Mouse (Mus musculus) heart, embryonic 10.5 days (tissue): Measurements from ENCODE around the gene Aebp2. TPM values are rescaled to one million over a fixed set of nuclear protein-coding genes. Genes with fewer than 3 reads are reported as not detected.

Source experiments
- DNase-seq: peaks from one replicate; pipeline ENCODE4 v3.0.0-alpha.2; 2017; ENCODE audit warnings: low spot score
- H3K27ac ChIP-seq: fragments of 300-500 bp; sonication (generic); 2 replicates; pipeline ENCODE4 v1.5.1; 2016; ENCODE audit warnings: mild to moderate bottlenecking
- H3K27me3 ChIP-seq: fragments of 300-500 bp; sonication (generic); 2 replicates; pipeline ENCODE4 v1.6.1; 2016; ENCODE audit warnings: mild to moderate bottlenecking; ENCODE audit not compliant: poor library complexity, insufficient read depth, severe bottlenecking
- H3K36me3 ChIP-seq: fragments of 300-500 bp; sonication (generic); 2 replicates; pipeline ENCODE4 v1.6.1; 2016; ENCODE audit warnings: mild to moderate bottlenecking, moderate library complexity
- H3K4me1 ChIP-seq: fragments of 300-500 bp; sonication (generic); 2 replicates; pipeline ENCODE4 v1.6.1; 2016; ENCODE audit warnings: mild to moderate bottlenecking
- H3K4me3 ChIP-seq: fragments of 300-500 bp; sonication (generic); 2 replicates; pipeline ENCODE4 v1.5.1; 2016; ENCODE audit warnings: mild to moderate bottlenecking, moderate library complexity
- H3K9me3 ChIP-seq: fragments of 300-500 bp; sonication (generic); 2 replicates; pipeline ENCODE4 v1.6.1; 2016; ENCODE audit warnings: mild to moderate bottlenecking, moderate library complexity
- WGBS: fragments of 180-500 bp; shearing (Covaris S2); methylation state at CpG from one replicate; pipeline ENCODE4 v1.1.7; 2016; 5-methylcytosine and 5-hydroxymethylcytosine counted together
- polyA plus RNA-seq: library from polyadenylated mRNA; unstranded; fragments of >200 nt; fragmentation: Nextera tagmentation; extraction: Ambion mirVana; gene quantifications from 2 replicates; pipeline ENCODE4 v1.2.1, GENCODE M21; 2016

The Aebp2 gene
- polyA plus RNA-seq, 1 experiment from 2014 or later: 11.0 TPM

- Histone ChIP-seq H3K4me3 (no peak overlapping the region), H3K4me1 (no peaks in the 10 kb centered on the region), H3K36me3 (no peaks in the 10 kb centered on the region), H3K27me3 (no peaks in the 10 kb centered on the region), H3K9me3 (no peaks in the 10 kb centered on the region), H3K27ac (no peak overlapping the region)
- no peak for DNase-seq
- 86% methylated on average over 13 of the region's 13 CpGs for WGBS
Observed at GRCm38 (mm10) chr6:140611893-140612473, 10.5 kb upstream of the Aebp2 start.

DNA sequence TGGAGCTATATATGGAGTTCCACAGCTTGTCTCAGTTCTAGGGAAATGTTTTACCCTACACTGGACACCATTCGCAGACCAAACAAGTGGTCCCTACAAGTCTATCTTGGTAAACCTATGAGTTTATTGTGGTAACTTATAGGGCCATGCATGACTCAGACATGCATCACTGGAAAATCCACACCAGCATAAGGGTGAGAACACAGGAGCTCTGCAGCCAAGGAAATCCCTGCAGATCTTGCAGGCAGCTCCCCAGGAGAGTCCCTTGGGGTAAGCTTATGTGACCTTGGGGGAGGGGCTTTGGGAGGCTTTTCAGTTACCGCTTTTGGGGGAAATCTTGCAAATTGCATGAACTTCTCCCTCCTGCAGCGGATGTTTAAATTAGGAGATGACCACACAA lies 8.6 kb upstream of the Aebp2 start:
- DNase-seq: no peak
- 65% methylated on average over 3 of the region's 3 CpGs for WGBS
- no peak overlapping the region for H3K27ac ChIP-seq

DNA sequence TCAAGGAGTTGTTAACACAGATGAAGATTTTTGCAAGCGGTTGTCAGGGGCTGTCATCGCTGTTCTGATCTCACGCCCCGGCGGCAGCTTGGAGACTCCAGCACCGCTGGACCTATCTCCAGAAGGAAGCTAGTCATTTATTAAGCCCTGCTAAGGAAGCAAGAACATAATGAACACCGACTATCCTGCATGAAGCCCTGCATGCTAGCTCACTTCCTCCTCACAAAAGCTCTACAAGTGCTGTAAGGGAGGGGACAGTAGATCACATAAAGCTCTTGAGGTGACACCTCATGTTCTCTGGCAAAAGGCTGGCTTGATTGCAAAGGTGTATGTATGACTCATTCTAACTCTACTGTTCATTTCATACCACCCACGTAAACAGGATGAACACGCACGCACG lies 7.8 kb upstream of the Aebp2 start:
- Histone ChIP-seq H3K9me3 (no peaks in the 10 kb centered on the region), H3K4me3 (no peak overlapping the region), H3K4me1 (peaks cover 3% of the 10 kb centered on the region; the same call in 1 of the 2 replicates), H3K27me3 (no peaks in the 10 kb centered on the region), H3K27ac (no peak overlapping the region), H3K36me3 (no peaks in the 10 kb centered on the region)
- whole genome bisulfite sequencing: 70% methylated on average over 11 of the region's 11 CpGs
- no peak for DNase-seq

More for the DNA sequence above, 8.6 kb upstream of the Aebp2 start:
- no peaks in the 10 kb centered on the region for H3K27me3 ChIP-seq
- H3K4me3 ChIP-seq: no peak overlapping the region
- H3K9me3 ChIP-seq: no peaks in the 10 kb centered on the region
- no peaks in the 10 kb centered on the region for H3K4me1 ChIP-seq
- H3K36me3 ChIP-seq: no peaks in the 10 kb centered on the region

DNA sequence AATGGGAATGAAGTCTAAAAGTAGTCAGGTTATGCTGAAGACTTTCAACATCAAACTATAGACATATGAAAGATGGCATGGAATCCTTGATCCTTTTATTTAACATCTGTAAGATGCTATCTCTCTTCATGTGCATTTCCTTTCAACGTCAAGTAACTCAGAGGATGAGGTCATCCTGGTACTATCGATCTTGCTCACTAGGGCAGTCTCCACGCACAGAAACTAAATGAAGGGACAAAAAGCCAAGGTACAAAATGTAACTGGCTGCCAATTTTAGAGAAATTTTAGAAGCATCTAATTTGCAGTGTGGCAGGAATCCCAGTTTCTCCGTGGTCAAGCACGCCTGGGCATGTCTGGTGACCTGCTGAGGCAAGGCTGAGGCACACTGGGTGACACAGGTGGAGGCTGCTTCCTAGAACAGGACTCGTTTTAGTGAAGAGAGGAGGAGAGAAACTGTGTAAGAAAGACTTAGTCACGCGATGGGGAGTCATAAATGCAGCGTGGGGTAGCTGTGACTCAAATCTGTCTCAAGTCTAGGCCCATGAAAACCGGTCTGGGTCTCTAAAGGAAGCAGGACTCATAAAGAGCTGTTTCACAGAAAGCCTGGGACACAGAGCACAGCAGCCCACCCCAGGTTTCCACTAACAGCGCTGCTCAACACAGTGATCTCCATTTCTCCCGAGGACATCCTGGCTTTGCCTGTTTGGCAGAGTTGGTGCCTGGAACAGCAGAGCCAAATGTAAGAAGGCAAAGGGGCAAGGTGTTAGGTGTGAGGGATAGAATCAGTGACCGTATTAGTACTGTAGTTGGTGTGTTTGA lies 1.7 kb upstream of the Aebp2 start:
- Histone ChIP-seq H3K36me3 (no peaks in the 10 kb centered on the region), H3K4me1 (peaks cover 13% of the 10 kb centered on the region), H3K9me3 (no peaks in the 10 kb centered on the region), H3K27me3 (no peaks in the 10 kb centered on the region; the same call in 1 of the 2 replicates), H3K27ac (no peak overlapping the region), H3K4me3 (no peak overlapping the region)
- no peak for DNase-seq
- WGBS: 63% methylated on average over 13 of the region's 13 CpGs

DNA sequence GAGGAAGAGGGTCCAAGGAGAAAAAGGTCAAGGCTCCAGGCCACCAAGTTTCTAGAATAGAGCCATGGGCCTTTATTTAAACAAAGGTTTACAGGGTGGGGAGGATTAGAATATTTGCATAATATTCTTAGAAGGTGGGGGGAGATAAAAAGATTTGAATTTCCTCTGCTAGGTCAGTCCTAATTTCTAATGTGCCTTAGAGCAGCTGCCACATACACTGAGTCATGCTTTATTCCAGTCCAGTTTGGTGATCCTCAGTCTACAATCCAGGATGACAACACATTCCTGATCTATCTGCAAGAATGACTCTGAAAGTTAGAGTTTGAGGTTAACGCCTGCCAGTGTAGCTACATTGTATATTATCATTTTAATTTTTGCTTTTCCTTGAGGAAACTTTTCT lies 841 bp upstream of the Aebp2 start:
- peaks cover 22% of the 10 kb centered on the region for H3K4me1 ChIP-seq
- H3K27me3 ChIP-seq: no peaks in the 10 kb centered on the region; the same call in 1 of the 2 replicates
- 90% methylated on average over 1 of the region's 1 CpGs for WGBS
- H3K27ac ChIP-seq: no peak overlapping the region
- no peak for DNase-seq
- H3K9me3 ChIP-seq: no peaks in the 10 kb centered on the region
- no peak overlapping the region for H3K4me3 ChIP-seq
- H3K36me3 ChIP-seq: no peaks in the 10 kb centered on the region

DNA sequence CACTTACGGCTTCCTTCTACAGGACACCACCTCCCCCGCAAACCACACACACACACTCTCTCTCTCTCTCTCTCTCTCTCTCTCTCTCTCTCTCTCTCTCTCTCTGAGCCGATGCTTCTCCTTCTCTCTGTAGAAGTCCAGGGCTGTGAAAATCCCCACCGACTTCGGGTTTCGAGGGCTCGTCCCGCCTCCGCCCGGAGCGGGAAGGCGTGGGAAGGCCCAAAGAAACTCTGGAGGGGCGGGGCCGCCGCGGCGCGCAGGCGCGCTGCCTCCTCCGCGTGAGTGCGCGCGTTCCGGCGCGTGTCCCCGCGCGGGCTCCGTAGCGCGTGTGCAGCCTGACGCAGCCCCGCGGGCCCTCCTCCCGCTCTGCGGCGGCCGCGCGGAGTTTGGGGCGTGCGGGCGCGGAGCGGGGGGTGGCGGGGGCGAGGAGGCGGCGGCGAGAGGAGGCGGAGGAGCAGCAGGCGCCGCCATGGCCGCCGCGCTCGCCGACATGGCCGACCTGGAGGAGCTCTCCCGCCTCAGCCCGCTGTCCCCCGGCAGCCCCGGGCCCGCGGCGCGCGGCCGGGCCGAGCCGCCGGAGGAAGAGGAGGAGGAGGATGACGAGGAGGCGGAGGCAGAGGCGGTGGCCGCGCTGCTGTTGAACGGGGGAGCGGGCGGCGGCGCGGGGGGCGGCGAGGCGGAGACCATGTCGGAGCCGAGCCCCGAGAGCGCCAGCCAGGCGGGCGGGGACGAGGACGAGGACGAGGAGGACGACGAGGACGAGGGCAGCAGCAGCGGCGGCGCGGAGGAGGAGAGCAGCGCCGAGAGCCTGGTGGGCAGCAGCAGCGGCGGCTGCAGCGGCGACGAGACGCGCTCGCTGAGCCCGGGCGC lies 998 bp downstream of the Aebp2 start:
- H3K36me3 ChIP-seq: no peaks in the 10 kb centered on the region
- under 1% methylated on average over 97 of the region's 117 CpGs for WGBS

GRCm38 (mm10) chr6:140624096-140625051 lies 1.9 kb downstream of the Aebp2 start:
- no peaks in the 10 kb centered on the region for H3K36me3 ChIP-seq
- under 1% methylated on average over 80 of the region's 80 CpGs for WGBS

More for the DNA sequence above, 998 bp downstream of the Aebp2 start:
- H3K27me3 ChIP-seq: no peaks in the 10 kb centered on the region; the same call in 1 of the 2 replicates
- H3K27ac ChIP-seq: peak overlapping the region; percentile 99
- no peaks in the 10 kb centered on the region for H3K9me3 ChIP-seq
- H3K4me1 ChIP-seq: peaks cover 25% of the 10 kb centered on the region
- peak overlapping the region; percentile 99 for H3K4me3 ChIP-seq
- DNase-seq: peak; percentile 95

DNA sequence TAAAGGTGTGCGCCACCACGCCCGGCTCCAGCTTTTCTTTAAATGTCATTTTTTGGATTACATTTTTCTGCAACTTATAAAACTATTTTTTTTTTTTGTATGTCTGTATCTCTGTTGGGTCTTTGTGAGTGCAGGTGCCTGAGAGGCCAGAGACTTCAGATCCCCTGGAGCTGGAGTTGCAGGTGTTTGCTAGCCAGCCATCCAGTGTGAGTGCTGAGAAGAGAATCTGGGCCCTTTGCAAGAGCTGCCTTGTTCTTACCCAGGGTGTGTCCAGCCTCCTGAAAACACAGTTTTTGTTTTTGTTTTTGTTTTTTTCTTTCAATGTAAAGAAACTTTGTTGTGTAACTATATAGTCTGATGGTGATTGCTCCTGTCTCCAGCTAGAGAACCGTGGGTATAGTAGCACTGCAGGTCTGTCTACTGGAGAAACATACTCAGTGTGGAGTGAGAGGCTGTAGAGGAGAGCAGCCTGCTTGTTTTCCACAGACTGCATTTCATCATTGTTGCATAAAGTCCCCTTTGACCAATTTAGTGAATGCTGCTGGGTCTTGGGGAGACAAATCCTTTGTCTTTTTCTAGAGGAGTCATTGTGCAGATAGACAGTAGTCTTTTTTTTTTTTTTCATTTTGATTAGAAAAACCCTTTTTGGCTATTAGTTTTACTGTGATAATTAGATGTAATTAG lies 6.9 kb downstream of the Aebp2 start:
- Histone ChIP-seq H3K27ac (no peak overlapping the region), H3K27me3 (no peaks in the 10 kb centered on the region), H3K4me3 (no peak overlapping the region), H3K9me3 (no peaks in the 10 kb centered on the region), H3K36me3 (peaks cover 8% of the 10 kb centered on the region), H3K4me1 (peaks cover 15% of the 10 kb centered on the region)
- 85% methylated on average over 4 of the region's 4 CpGs for WGBS
- DNase-seq: no peak

More at GRCm38 (mm10) chr6:140624096-140625051, 1.9 kb downstream of the Aebp2 start:
- Histone ChIP-seq H3K4me1 (peaks cover 25% of the 10 kb centered on the region), H3K4me3 (peak overlapping the region; percentile 99), H3K9me3 (no peaks in the 10 kb centered on the region), H3K27me3 (no peaks in the 10 kb centered on the region; the same call in 1 of the 2 replicates), H3K27ac (peak overlapping the region; percentile 99)
- peak; percentile 85 for DNase-seq

DNA sequence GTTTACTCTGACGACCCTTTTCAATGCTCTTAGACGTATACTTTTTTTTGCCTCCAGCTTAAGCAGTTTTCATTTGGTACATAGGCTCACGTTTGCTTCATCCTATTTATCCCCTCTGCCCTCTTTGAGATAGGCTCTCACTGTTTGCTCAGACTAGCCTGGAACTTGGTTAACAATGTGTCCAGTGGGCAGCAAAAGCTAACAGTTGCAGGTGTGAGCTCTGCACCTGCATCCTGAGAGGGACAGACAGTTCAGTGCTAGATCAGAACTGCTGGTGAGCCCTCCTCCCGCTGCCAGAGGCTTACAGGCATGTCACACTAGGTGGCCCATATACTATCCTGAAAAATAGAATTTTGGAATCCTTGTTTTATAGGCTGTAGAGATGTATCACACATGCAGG lies 7.8 kb downstream of the Aebp2 start:
- Histone ChIP-seq H3K27ac (no peak overlapping the region), H3K4me3 (no peak overlapping the region), H3K36me3 (peaks cover 15% of the 10 kb centered on the region), H3K4me1 (peaks cover 15% of the 10 kb centered on the region), H3K27me3 (no peaks in the 10 kb centered on the region), H3K9me3 (no peaks in the 10 kb centered on the region)
- no peak for DNase-seq
- WGBS: 81% methylated on average over 4 of the region's 4 CpGs

DNA sequence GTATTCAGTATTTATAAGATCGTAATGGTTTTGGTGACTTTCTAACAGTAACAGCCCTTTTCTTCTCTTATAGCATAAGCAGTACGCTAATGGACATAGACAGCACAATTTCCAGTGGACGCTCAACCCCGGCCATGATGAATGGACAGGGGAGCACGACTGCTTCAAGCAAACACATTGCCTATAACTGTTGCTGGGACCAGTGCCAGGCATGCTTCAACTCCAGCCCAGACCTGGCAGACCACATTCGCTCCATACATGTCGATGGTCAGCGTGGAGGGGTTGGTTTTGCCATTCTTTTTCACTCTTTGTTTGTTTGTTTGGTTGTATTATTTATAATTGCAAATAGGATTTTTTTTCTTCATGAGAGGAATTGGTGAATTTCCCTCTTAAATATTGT lies 11.2 kb downstream of the Aebp2 start:
- H3K36me3 ChIP-seq: peaks cover 47% of the 10 kb centered on the region
- H3K27me3 ChIP-seq: no peaks in the 10 kb centered on the region
- no peaks in the 10 kb centered on the region for H3K4me1 ChIP-seq
- H3K9me3 ChIP-seq: no peaks in the 10 kb centered on the region
- H3K27ac ChIP-seq: no peak overlapping the region
- DNase-seq: no peak
- no peak overlapping the region for H3K4me3 ChIP-seq
- 93% methylated on average over 8 of the region's 8 CpGs for WGBS

- Histone ChIP-seq H3K27me3 (no peaks in the 10 kb centered on the region), H3K27ac (no peak overlapping the region), H3K9me3 (no peaks in the 10 kb centered on the region), H3K4me1 (no peaks in the 10 kb centered on the region), H3K36me3 (peaks cover 71% of the 10 kb centered on the region), H3K4me3 (no peak overlapping the region)
- 88% methylated on average over 4 of the region's 4 CpGs for WGBS
- DNase-seq: no peak
Observed at GRCm38 (mm10) chr6:140636290-140636689, 13.8 kb downstream of the Aebp2 start.
